Mouse (Mus musculus): ENCODE data around the gene Xab2. TPM values are rescaled to one million over a fixed set of nuclear protein-coding genes. Genes with fewer than 3 reads are reported as not detected.
A peak's percentile ranks its signal among the peaks of the same experiment; 100 is the strongest.
"Not testable (repeated sequence)": the region's sequence is repeated elsewhere in the genome, so short reads cannot be mapped to it uniquely, and the experiment has no call there.

Gene Xab2
- polyA plus RNA-seq, 1 experiment = 57.8 TPM

DNA sequence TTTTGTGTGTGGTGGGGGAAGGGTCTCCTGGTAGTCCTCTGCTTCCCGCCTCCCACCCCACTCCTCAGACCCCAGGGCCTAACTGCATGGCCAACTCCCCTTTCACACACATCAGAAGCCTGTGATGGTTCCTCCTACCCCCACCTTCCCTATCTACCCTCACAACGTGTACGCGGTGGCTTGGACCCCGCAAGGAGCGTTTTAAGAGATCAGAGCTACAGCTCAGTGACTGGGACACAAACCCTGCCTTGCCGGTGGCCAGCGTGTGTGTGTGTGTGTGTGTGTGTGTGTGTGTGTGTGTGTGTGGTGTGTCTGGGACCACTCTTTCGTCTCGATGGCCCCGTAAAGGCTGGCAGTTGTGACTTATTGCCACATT lies 32.9 kb downstream of the Xab2 start:
- no peak overlapping the region for H3K27ac ChIP-seq (ENCODE audit: insufficient read depth, low read length)
- peak overlapping the region; percentile 95 for H3K9ac ChIP-seq (ENCODE audit: low read depth, poor library complexity, severe bottlenecking)
- no peak for TF ChIP-seq EP300 (IDR thresholded peaks at IDR 0.05; ENCODE audit: insufficient read depth, low read depth, low read length)
- no peak for TF ChIP-seq CTCF (IDR thresholded peaks at IDR 0.05; ENCODE audit: low read depth, low read length)
- TF ChIP-seq POLR2A (IDR thresholded peaks at IDR 0.05; ENCODE audit: insufficient read depth, low read length) = no peak
- no peaks in the 10 kb centered on the region for H3K36me3 ChIP-seq (ENCODE audit: control insufficient read depth, insufficient read depth, low read length, poor library complexity, severe bottlenecking)
- H3K27me3 ChIP-seq (ENCODE audit: control insufficient read depth, insufficient read depth, low read length, poor library complexity, severe bottlenecking) = no peaks in the 10 kb centered on the region
- H3K9me3 ChIP-seq (replicated peaks; ENCODE audit: control insufficient read depth, insufficient read depth, low read length, poor library complexity, severe bottlenecking) = no peaks in the 10 kb centered on the region
- H3K4me3 ChIP-seq (ENCODE audit: low read depth, low read length) = peak overlapping the region; percentile 93
- peaks cover 5% of the 10 kb centered on the region for H3K4me1 ChIP-seq (ENCODE audit: control insufficient read depth, insufficient read depth, low read length)

DNA sequence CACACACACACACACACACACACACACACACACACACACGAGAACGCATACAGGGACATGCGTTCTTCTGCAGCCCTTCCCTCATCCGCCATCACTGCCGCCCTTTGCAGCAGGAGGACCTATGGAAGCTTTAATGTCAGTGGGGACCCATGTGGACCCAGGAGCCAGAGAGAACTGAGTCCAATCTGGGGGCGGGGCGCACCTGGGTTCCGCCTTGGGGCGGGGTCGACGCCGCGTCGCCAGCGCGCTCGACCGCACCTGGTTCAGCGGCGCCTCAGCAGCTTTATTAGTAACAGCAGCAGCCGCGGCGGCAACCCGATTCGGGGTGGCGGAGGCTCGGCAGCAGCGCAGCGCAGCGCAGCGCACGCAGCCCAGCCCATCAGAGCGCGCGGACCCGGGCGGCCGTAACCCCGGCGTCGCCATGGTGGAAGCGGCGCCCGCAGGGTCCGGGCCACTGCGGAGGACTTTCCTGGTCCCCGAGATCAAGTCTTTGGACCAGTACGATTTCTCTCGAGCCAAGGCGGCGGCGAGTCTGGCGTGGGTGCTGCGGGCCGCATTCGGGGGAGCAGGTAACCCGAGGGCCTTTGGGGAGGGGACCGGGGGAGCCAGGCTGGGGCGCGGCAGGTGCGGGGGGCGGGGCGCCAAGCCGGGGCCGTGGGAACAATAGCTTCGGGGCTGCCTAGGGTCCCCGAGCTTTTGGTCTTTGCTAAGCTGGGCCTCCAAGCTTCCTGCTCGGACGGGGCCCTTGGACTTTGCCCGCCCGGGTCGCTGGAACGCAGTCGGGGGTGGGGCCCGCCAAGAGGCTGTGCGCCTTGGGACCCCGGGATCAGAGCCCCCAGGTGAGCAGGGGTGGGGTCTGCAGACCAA lies 33.5 kb downstream of the Xab2 start:
- H3K9me3 ChIP-seq (replicated peaks; ENCODE audit: control insufficient read depth, insufficient read depth, low read length, poor library complexity, severe bottlenecking) = no peaks in the 10 kb centered on the region
- H3K9ac ChIP-seq (ENCODE audit: low read depth, poor library complexity, severe bottlenecking) = peak overlapping the region; percentile 95
- peak overlapping the region; percentile 71 for H3K27ac ChIP-seq (ENCODE audit: insufficient read depth, low read length)
- no peak for TF ChIP-seq EP300 (IDR thresholded peaks at IDR 0.05; ENCODE audit: insufficient read depth, low read depth, low read length)
- TF ChIP-seq POLR2A (IDR thresholded peaks at IDR 0.05; ENCODE audit: insufficient read depth, low read length) = peak; percentile 40
- no peaks in the 10 kb centered on the region for H3K36me3 ChIP-seq (ENCODE audit: control insufficient read depth, insufficient read depth, low read length, poor library complexity, severe bottlenecking)
- peak overlapping the region; percentile 93 for H3K4me3 ChIP-seq (ENCODE audit: low read depth, low read length)
- peaks cover 3% of the 10 kb centered on the region for H3K4me1 ChIP-seq (ENCODE audit: control insufficient read depth, insufficient read depth, low read length)
- H3K27me3 ChIP-seq (ENCODE audit: control insufficient read depth, insufficient read depth, low read length, poor library complexity, severe bottlenecking) = no peaks in the 10 kb centered on the region

DNA sequence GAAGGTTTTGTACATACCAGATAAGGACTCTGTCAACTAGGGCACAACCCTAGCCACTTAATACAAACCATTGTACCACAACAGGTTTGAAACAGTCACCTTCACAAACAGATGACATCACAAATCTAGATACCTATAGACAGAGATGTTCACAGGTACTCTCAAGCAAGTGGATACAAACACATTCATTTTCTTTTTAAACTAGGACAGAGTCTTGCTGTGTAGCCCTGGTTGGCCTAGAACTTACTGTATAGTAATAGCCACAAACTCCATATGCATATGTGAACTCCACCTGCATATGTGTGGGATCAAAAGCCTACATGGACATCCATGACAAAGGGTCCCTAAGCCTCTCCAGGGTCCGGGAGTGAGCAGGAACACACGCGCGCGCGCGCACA lies 34.1 kb downstream of the Xab2 start, which contains the start of gene Camsap3:
Gene Camsap3 (plus strand): TSS at position 301 of the 398 bp plus-strand sequence.
- H3K27me3 ChIP-seq (ENCODE audit: control insufficient read depth, insufficient read depth, low read length, poor library complexity, severe bottlenecking) = no peaks in the 10 kb centered on the region
- H3K4me1 ChIP-seq (ENCODE audit: control insufficient read depth, insufficient read depth, low read length) = peaks cover 3% of the 10 kb centered on the region
- no peak for TF ChIP-seq POLR2A (IDR thresholded peaks at IDR 0.05; ENCODE audit: insufficient read depth, low read length)
- H3K9me3 ChIP-seq (replicated peaks; ENCODE audit: control insufficient read depth, insufficient read depth, low read length, poor library complexity, severe bottlenecking) = no peaks in the 10 kb centered on the region
- H3K9ac ChIP-seq (ENCODE audit: low read depth, poor library complexity, severe bottlenecking) = peak within 1 kb of the TSS; percentile 95
- no peaks in the 10 kb centered on the region for H3K36me3 ChIP-seq (ENCODE audit: control insufficient read depth, insufficient read depth, low read length, poor library complexity, severe bottlenecking)
- peak within 1 kb of the TSS; percentile 71 for H3K27ac ChIP-seq (ENCODE audit: insufficient read depth, low read length)
- H3K4me3 ChIP-seq (ENCODE audit: low read depth, low read length) = peak within 1 kb of the TSS; percentile 93

DNA sequence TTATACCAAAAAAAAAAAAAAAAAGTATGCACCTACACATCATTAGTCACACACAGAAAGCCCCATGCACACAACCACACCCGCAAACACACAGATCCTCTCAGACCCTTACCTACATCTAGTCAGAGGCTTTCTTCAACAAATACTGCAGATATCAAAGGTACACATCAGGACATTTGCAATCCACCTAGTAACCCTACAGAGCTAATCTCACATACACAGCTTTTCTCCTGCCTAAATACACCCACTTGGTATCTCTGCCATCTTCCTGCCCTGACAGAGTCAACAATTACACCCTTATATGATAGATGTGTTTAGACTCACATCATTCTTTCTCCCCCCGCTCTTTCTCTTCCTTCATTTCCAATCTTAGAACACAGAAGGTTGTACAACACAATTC lies 34.7 kb downstream of the Xab2 start:
- peaks cover 3% of the 10 kb centered on the region for H3K4me1 ChIP-seq (ENCODE audit: control insufficient read depth, insufficient read depth, low read length)
- H3K9me3 ChIP-seq (replicated peaks; ENCODE audit: control insufficient read depth, insufficient read depth, low read length, poor library complexity, severe bottlenecking) = no peaks in the 10 kb centered on the region
- H3K36me3 ChIP-seq (ENCODE audit: control insufficient read depth, insufficient read depth, low read length, poor library complexity, severe bottlenecking) = no peaks in the 10 kb centered on the region
- no peak overlapping the region for H3K27ac ChIP-seq (ENCODE audit: insufficient read depth, low read length)
- no peaks in the 10 kb centered on the region for H3K27me3 ChIP-seq (ENCODE audit: control insufficient read depth, insufficient read depth, low read length, poor library complexity, severe bottlenecking)
- H3K9ac ChIP-seq (ENCODE audit: low read depth, poor library complexity, severe bottlenecking) = no peak overlapping the region
- H3K4me3 ChIP-seq (ENCODE audit: low read depth, low read length) = no peak overlapping the region
- TF ChIP-seq CTCF (IDR thresholded peaks at IDR 0.05; ENCODE audit: low read depth, low read length) = no peak
- no peak for TF ChIP-seq EP300 (IDR thresholded peaks at IDR 0.05; ENCODE audit: insufficient read depth, low read depth, low read length)
- no peak for TF ChIP-seq POLR2A (IDR thresholded peaks at IDR 0.05; ENCODE audit: insufficient read depth, low read length)

- not testable (repeated sequence) for H3K4me3 ChIP-seq (ENCODE audit: low read depth, low read length); H3K9ac ChIP-seq (ENCODE audit: low read depth, poor library complexity, severe bottlenecking); H3K4me1 ChIP-seq (ENCODE audit: control insufficient read depth, insufficient read depth, low read length); H3K9me3 ChIP-seq (replicated peaks; ENCODE audit: control insufficient read depth, insufficient read depth, low read length, poor library complexity, severe bottlenecking); H3K27me3 ChIP-seq (ENCODE audit: control insufficient read depth, insufficient read depth, low read length, poor library complexity, severe bottlenecking); H3K36me3 ChIP-seq (ENCODE audit: control insufficient read depth, insufficient read depth, low read length, poor library complexity, severe bottlenecking); H3K27ac ChIP-seq (ENCODE audit: insufficient read depth, low read length)
These were observed 39.2 kb downstream of the Xab2 start for GRCm38 (mm10) chr8:3581961-3582360.

DNA sequence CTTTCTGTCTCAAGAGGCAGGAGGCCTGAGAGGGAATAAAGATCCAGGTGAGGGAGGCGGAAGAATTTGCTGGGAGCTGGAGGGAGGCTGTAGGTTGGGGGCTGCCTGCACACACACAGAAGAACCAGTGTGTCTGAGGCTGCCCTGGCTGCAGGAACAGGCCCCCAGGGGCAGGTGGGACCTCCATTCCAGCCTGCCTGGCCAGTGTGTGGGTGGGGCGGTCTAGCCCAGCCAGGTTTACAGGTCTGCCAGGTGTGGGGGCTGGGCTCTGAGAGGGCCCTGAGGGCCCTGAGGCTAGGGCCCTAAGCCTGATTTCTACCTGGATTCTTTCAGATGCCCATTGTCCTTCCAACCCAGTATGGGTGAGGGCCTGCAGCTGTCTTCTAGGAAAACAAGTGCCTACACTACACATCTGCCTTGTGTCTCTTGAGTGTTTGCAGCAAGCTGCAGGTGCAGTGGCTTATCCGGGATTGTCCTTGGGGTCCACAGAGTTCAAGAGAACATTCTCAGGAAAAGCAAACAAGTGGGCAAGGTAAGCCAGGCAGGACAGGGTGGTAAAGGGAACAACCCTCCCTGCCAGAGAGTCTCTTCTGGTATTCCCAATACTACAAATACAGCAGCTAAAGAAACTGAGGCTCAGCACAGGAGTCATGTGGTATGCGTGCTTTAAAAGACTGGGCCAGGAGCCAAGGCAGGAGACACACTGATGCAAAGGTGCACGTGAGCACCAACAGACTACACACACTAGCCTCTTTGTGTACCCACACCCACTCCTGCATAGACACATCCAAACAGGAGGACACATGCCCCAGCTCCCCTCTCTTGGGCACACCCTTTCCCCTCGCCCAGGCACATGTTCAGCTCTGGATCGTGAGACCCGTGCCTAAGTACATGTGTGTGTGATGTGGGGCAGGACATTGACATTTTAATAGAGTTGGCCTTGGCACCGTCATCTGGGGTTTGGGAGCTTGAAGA lies 41.4 kb downstream of the Xab2 start:
- H3K9me3 ChIP-seq (replicated peaks; ENCODE audit: control insufficient read depth, insufficient read depth, low read length, poor library complexity, severe bottlenecking) = no peaks in the 10 kb centered on the region
- H3K4me1 ChIP-seq (ENCODE audit: control insufficient read depth, insufficient read depth, low read length) = peaks cover 9% of the 10 kb centered on the region
- no peaks in the 10 kb centered on the region for H3K27me3 ChIP-seq (ENCODE audit: control insufficient read depth, insufficient read depth, low read length, poor library complexity, severe bottlenecking)
- TF ChIP-seq EP300 (IDR thresholded peaks at IDR 0.05; ENCODE audit: insufficient read depth, low read depth, low read length) (peak; percentile 98), CTCF (IDR thresholded peaks at IDR 0.05; ENCODE audit: low read depth, low read length) (no peak), POLR2A (IDR thresholded peaks at IDR 0.05; ENCODE audit: insufficient read depth, low read length) (no peak)
- peak overlapping the region; percentile 11; the same call in 1 of the 2 replicates for H3K9ac ChIP-seq (ENCODE audit: low read depth, poor library complexity, severe bottlenecking)
- peak overlapping the region; percentile 88 for H3K27ac ChIP-seq (ENCODE audit: insufficient read depth, low read length)
- 0 out of 2 replicates have a peak, but pooled peaks cover 2% of the 10 kb centered on the region for H3K36me3 ChIP-seq (ENCODE audit: control insufficient read depth, insufficient read depth, low read length, poor library complexity, severe bottlenecking)
- H3K4me3 ChIP-seq (ENCODE audit: low read depth, low read length) = peak overlapping the region; percentile 37

Data from ES-Bruce4 (cell line).